Mouse (Mus musculus) right cerebral cortex, postnatal 36 days (tissue): ENCODE data around the gene Ugt1a1.

Source experiments
- DNase-seq, 2 experiments: peaks; one replicate each; pipeline ENCODE4 v3.0.0; 2022; ENCODE audit warnings: low spot score in 2 of 2, mixed read lengths in 1 of 2

Ugt1a1 gene

GRCm38 (mm10) chr1:88257681-88258080 is 45.9 kb downstream of the Ugt1a1 start:
- no peak for DNase-seq

GRCm38 (mm10) chr1:88258361-88258760 is 46.6 kb downstream of the Ugt1a1 start:
- DNase-seq: no peak

GRCm38 (mm10) chr1:88258881-88259642 is 47.3 kb downstream of the Ugt1a1 start:
- DNase-seq: no peak

GRCm38 (mm10) chr1:88259643-88260024 is 47.9 kb downstream of the Ugt1a1 start:
- DNase-seq: no peak

- no peak for DNase-seq
These were observed 48.4 kb downstream of the Ugt1a1 start for GRCm38 (mm10) chr1:88260114-88260513.

GRCm38 (mm10) chr1:88260604-88261377 is 49.0 kb downstream of the Ugt1a1 start:
- no peak for DNase-seq

GRCm38 (mm10) chr1:88261706-88262105 is 49.9 kb downstream of the Ugt1a1 start:
- no peak for DNase-seq

GRCm38 (mm10) chr1:88262255-88262654 is 50.5 kb downstream of the Ugt1a1 start:
- no peak for DNase-seq

GRCm38 (mm10) chr1:88262961-88263360 is 51.2 kb downstream of the Ugt1a1 start:
- no peak for DNase-seq

- DNase-seq: no peak
These were observed 52.0 kb downstream of the Ugt1a1 start for GRCm38 (mm10) chr1:88263778-88264177.

GRCm38 (mm10) chr1:88264237-88264868 is 52.6 kb downstream of the Ugt1a1 start:
- DNase-seq: no peak

- no peak for DNase-seq
These were observed 53.1 kb downstream of the Ugt1a1 start for GRCm38 (mm10) chr1:88264869-88265240.

GRCm38 (mm10) chr1:88266123-88266522 is 54.4 kb downstream of the Ugt1a1 start:
- DNase-seq: no peak

- no peak for DNase-seq
These were observed 55.7 kb downstream of the Ugt1a1 start for GRCm38 (mm10) chr1:88267489-88267888.

- no peak for DNase-seq
These were observed 56.3 kb downstream of the Ugt1a1 start for GRCm38 (mm10) chr1:88268070-88268469.
